Mouse (Mus musculus) CH12.LX (cell line): ENCODE data around the gene Lta. TPM values are rescaled to one million over a fixed set of nuclear protein-coding genes. Genes with fewer than 3 reads are reported as not detected.

Experiments
- DNase-seq: peaks from one replicate; pipeline ENCODE4 v3.0.0-alpha.2; 2013; ENCODE audit errors: extremely low read depth
- H3K27ac ChIP-seq: 2 replicates; pipeline ENCODE4 v1.5.1; 2012; ENCODE audit warnings: low read depth, mild to moderate bottlenecking, control low read depth, moderate library complexity; ENCODE audit not compliant: insufficient read depth
- H3K27me3 ChIP-seq: replicated peaks from 2 replicates; pipeline ENCODE3; 2012; ENCODE audit warnings: inconsistent platforms
- H3K36me3 ChIP-seq, 2 experiments: replicated peaks in 1 of 2; 2 replicates each; pipeline versions ENCODE3 to v1.6.1; 2012; ENCODE audit warnings: inconsistent platforms in 1 of 2, low read length in 1 of 2, mild to moderate bottlenecking in 1 of 2, mixed read lengths in 1 of 2, moderate library complexity in 1 of 2; ENCODE audit not compliant: control insufficient read depth in 1 of 2, insufficient read depth in 1 of 2
- H3K4me1 ChIP-seq, 2 experiments: 2 replicates each; pipeline ENCODE4 v1.6.1; 2012; ENCODE audit warnings: inconsistent platforms in 1 of 2, moderate library complexity in 1 of 2; ENCODE audit not compliant: insufficient read depth in 2 of 2, control insufficient read depth in 1 of 2
- H3K4me2 ChIP-seq: 2 replicates; pipeline ENCODE4 v1.6.1; 2012; ENCODE audit warnings: low read depth, mild to moderate bottlenecking, control low read depth; ENCODE audit not compliant: poor library complexity, insufficient read depth, severe bottlenecking
- H3K4me3 ChIP-seq, 3 experiments: fragments of 150-350 bp in 1 of 3; sonication (generic) in 1 of 3; replicated peaks in 1 of 3; 2 replicates each; pipeline versions ENCODE3 to v1.5.1; 2011 to 2012; ENCODE audit warnings: low read depth in 2 of 3, low read length in 2 of 3, mild to moderate bottlenecking in 2 of 3, moderate library complexity in 2 of 3, control low read depth in 1 of 3, improper control_type of control experiment in 1 of 3, inconsistent platforms in 1 of 3, mixed read lengths in 1 of 3; ENCODE audit not compliant: poor library complexity in 1 of 3
- H3K79me2 ChIP-seq: replicated peaks from 2 replicates; pipeline ENCODE4 v1.6.1; 2012; ENCODE audit warnings: mild to moderate bottlenecking, moderate library complexity; ENCODE audit not compliant: control insufficient read depth, poor library complexity, insufficient read depth, severe bottlenecking; ENCODE audit errors: extremely low read depth
- H3K9ac ChIP-seq: 2 replicates; pipeline ENCODE4 v1.6.1; 2012; ENCODE audit warnings: low read depth, mild to moderate bottlenecking, control low read depth, moderate library complexity; ENCODE audit not compliant: insufficient read depth
- H3K9me3 ChIP-seq: replicated peaks from 2 replicates; pipeline ENCODE3; 2012; ENCODE audit warnings: low read length, inconsistent platforms, mixed read lengths
- BHLHE40 ChIP-seq: IDR thresholded peaks from 2 replicates; pipeline ENCODE4 v1.6.1; 2011; ENCODE audit warnings: mild to moderate bottlenecking, low read depth, low read length, improper control_type of control experiment
- CHD1 ChIP-seq: IDR thresholded peaks from 2 replicates; pipeline ENCODE4 v1.6.1; 2012; ENCODE audit warnings: low read depth, low read length, improper control_type of control experiment, inconsistent platforms
- CHD2 ChIP-seq: IDR thresholded peaks from 2 replicates; pipeline ENCODE4 v1.6.1; 2011; ENCODE audit warnings: low read length, improper control_type of control experiment
- CTCF ChIP-seq, 2 experiments: IDR thresholded peaks in 1 of 2; conservative IDR thresholded peaks in 1 of 2; 2 replicates each; pipeline ENCODE4 v1.5.1; 2011 to 2012; ENCODE audit warnings: low read depth in 2 of 2, low read length in 2 of 2, improper control_type of control experiment in 1 of 2, inconsistent platforms in 1 of 2, mild to moderate bottlenecking in 1 of 2, moderate library complexity in 1 of 2
- ETS1 ChIP-seq: conservative IDR thresholded peaks from 2 replicates; pipeline ENCODE4 v1.6.1; 2012; ENCODE audit warnings: low read depth, mild to moderate bottlenecking, inconsistent platforms, low read length, improper control_type of control experiment, moderate library complexity
- JUND ChIP-seq: conservative IDR thresholded peaks from 2 replicates; pipeline ENCODE4 v1.6.1; 2011; ENCODE audit warnings: low read depth, low read length, improper control_type of control experiment
- MEF2A ChIP-seq: IDR thresholded peaks from 2 replicates; pipeline ENCODE4 v1.6.1; 2014; ENCODE audit warnings: low read depth, mild to moderate bottlenecking, inconsistent platforms, low read length, improper control_type of control experiment, borderline replicate concordance
- NELFE ChIP-seq: IDR thresholded peaks from 2 replicates; pipeline ENCODE4 v1.6.1; 2011; ENCODE audit warnings: low read depth, low read length, improper control_type of control experiment
- NRF1 ChIP-seq: IDR thresholded peaks from 2 replicates; pipeline ENCODE4 v1.6.1; 2014; ENCODE audit warnings: low read depth, mild to moderate bottlenecking, inconsistent platforms, low read length, improper control_type of control experiment, moderate library complexity
- PAX5 ChIP-seq: IDR thresholded peaks from 2 replicates; pipeline ENCODE4 v1.6.1; 2012; ENCODE audit warnings: low read length, inconsistent platforms, mixed read lengths
- POLR2A ChIP-seq: IDR thresholded peaks from 2 replicates; pipeline ENCODE4 v1.6.1; 2011; ENCODE audit warnings: low read depth, mild to moderate bottlenecking, improper control_type of control experiment, low read length
- SIN3A ChIP-seq: IDR thresholded peaks from 2 replicates; pipeline ENCODE4 v1.6.1; 2012; ENCODE audit warnings: low read length, improper control_type of control experiment, inconsistent platforms
- TCF12 ChIP-seq: IDR thresholded peaks from 2 replicates; pipeline ENCODE4 v1.6.1; 2014; ENCODE audit warnings: low read depth, mild to moderate bottlenecking, inconsistent platforms, low read length, improper control_type of control experiment
- UBTF ChIP-seq: IDR thresholded peaks from 2 replicates; pipeline ENCODE4 v1.6.1; 2012; ENCODE audit warnings: low read depth, mild to moderate bottlenecking, inconsistent platforms, low read length, improper control_type of control experiment, moderate library complexity
- USF2 ChIP-seq: conservative IDR thresholded peaks from 2 replicates; pipeline ENCODE4 v1.6.1; 2011; ENCODE audit warnings: low read depth, low read length, improper control_type of control experiment
- ZC3H11A ChIP-seq: IDR thresholded peaks from 2 replicates; pipeline ENCODE4 v1.6.1; 2012; ENCODE audit warnings: low read depth, mild to moderate bottlenecking, inconsistent platforms, low read length, improper control_type of control experiment
- ZNF384 ChIP-seq: IDR thresholded peaks from 2 replicates; pipeline ENCODE4 v1.6.1; 2012; ENCODE audit warnings: low read depth, low read length, improper control_type of control experiment, inconsistent platforms
- dilution Hi-C: fragments of 300-500 bp; cut with MboI; formaldehyde crosslinking; loops from 2 replicates; pipeline ENCODE4 v1.14.3; 2020; ENCODE audit warnings: low sequenced_read_pairs; ENCODE audit not compliant: extremely low pct_unique_long_range_greater_than_20kb, extremely low pct_ligation_motif_present
- in situ Hi-C: fragments of 300-500 bp; cut with MboI; formaldehyde crosslinking; loops from 3 replicates; pipeline ENCODE4 v1.14.3; 2019; ENCODE audit warnings: low sequenced_read_pairs, low pct_ligation_motif_present, low pct_unique_long_range_greater_than_20kb, mixed read lengths
- polyA plus RNA-seq: library from polyadenylated mRNA; unstranded; fragments of >175 nt; gene quantifications from 2 replicates; pipeline ENCODE4 v1.2.1, GENCODE M21; 2012; ENCODE audit warnings: low read depth; ENCODE audit not compliant: insufficient read length
- total RNA-seq, 2 experiments: library from RNA; depleted of rRNA; stranded (reverse); fragments of 300-350 nt in 1 of 2; fragments of >200 nt in 1 of 2; gene quantifications; 2 replicates each; pipeline ENCODE4 v1.2.3; 2012 to 2014

Lta gene
- total and polyA plus RNA-seq, 3 experiments: 13.4 to 53.0 (median 19.6) TPM

DNA sequence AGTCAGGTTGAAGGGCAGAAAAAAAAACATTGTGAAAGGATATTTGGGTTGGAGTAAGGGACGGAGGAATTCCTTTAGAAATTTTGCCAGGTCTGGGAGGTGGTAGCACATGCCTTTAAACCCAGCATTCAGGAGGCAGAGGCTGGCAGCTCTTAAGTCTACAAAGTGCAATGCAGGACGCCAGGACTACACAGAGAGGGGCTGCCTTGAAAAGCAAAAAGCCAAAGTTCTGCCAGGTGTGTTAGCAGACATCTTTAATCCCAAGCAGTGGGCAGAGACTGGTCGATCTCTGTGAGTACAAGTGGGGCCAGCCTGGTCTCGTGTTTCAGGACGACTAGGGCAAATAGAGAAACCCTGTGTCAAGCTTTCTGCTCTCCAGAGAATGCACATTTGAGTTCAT lies 46.8 kb upstream of the Lta start:
- TF ChIP-seq BHLHE40: no peak
- no peak for TF ChIP-seq JUND
- TF ChIP-seq ZNF384: no peak
- TF ChIP-seq CHD1: no peak
- TF ChIP-seq NRF1: no peak
- no peak for TF ChIP-seq SIN3A
- TF ChIP-seq MEF2A: no peak
- no peak for TF ChIP-seq NELFE
- TF ChIP-seq CTCF (conservative IDR thresholded peaks at IDR 0.05 in 1 of 2, IDR thresholded peaks at IDR 0.05 in 1 of 2; ENCODE audit: low read depth in 2 of 2, low read length in 2 of 2): no peak
- TF ChIP-seq TCF12: no peak
- in situ Hi-C loops: loop anchor here (5.0 kb wide), 1 partner anchor 50 kb away; no protein-coding TSS in a partner anchor
- Histone ChIP-seq H3K9ac (no peak overlapping the region), H3K4me1 (peaks cover under 1 to 2% of the 10 kb centered on the region in 2 experiments; a peak in 1 of 4 replicates), H3K4me2 (no peak overlapping the region), H3K27me3 (peaks cover 13% of the 10 kb centered on the region), H3K4me3 (no peak overlapping the region), H3K36me3 (peaks cover 66 to 73% of the 10 kb centered on the region in 2 experiments), H3K27ac (no peak overlapping the region), H3K79me2 (peaks cover 7% of the 10 kb centered on the region; the same call in 1 of the 2 replicates), H3K9me3 (no peaks in the 10 kb centered on the region)
- no peak for DNase-seq
- dilution Hi-C loops: no loop called here

DNA sequence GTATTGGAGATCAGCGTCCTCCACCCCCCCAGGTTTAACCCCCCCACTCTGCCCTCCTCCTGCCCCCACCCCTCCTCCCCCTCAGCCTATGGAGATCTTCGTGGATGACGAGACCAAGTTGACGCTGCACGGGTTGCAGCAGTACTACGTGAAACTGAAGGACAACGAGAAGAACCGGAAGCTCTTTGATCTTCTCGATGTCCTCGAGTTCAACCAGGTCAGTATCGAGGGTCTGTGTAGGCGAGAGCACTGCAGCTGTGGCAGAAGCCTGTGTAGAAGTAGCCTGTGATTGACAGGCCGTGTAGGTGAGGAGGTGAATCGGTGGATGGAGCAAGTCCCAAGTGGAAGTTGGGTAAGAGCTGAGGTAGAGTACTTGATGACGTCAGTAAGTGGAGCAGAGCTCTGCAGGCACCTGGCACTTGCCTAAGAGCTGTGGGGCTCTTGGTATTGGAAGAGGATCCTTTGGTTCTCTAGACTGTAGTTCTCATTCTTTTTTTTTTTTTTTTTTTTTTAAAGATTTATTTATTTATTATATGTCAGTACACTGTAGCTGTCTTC lies 46.1 kb upstream of the Lta start:
- in situ Hi-C loops: loop anchor here (5.0 kb wide), 1 partner anchor 51 kb away; no protein-coding TSS in a partner anchor
- DNase-seq: no peak

More for the DNA sequence above, 46.1 kb upstream of the Lta start:
- peaks cover 13% of the 10 kb centered on the region; the same call in 1 of the 2 replicates for H3K79me2 ChIP-seq
- TF ChIP-seq JUND (no peak), PAX5 (no peak), ZNF384 (no peak), TCF12 (no peak), ZC3H11A (no peak), USF2 (no peak), ETS1 (no peak), NRF1 (no peak), UBTF (no peak), POLR2A (no peak; the same call in 1 of the 2 replicates), CHD2 (no peak)
- H3K36me3 ChIP-seq: peaks cover 73 to 80% of the 10 kb centered on the region in 2 experiments
- no peak overlapping the region for H3K27ac ChIP-seq
- dilution Hi-C loops: no loop called here
- no peak overlapping the region for H3K4me2 ChIP-seq
- H3K27me3 ChIP-seq: peaks cover 13% of the 10 kb centered on the region
- peaks cover 1 to 8% of the 10 kb centered on the region in 2 experiments; a peak in 2 of 4 replicates for H3K4me1 ChIP-seq
- H3K9me3 ChIP-seq: no peaks in the 10 kb centered on the region
- no peak overlapping the region for H3K4me3 ChIP-seq
- no peak overlapping the region for H3K9ac ChIP-seq
